Mouse (Mus musculus) CH12.LX (cell line): ENCODE results near the gene Exosc7. TPM values are rescaled to one million over a fixed set of nuclear protein-coding genes. Genes with fewer than 3 reads are reported as not detected.
A peak's percentile ranks its signal among the peaks of the same experiment; 100 is the strongest.

Source experiments
- DNase-seq: peaks from one replicate; pipeline ENCODE4 v3.0.0-alpha.2; 2013; ENCODE audit errors: extremely low read depth
- H3K27ac ChIP-seq: 2 replicates; pipeline ENCODE4 v1.5.1; 2012; ENCODE audit warnings: low read depth, mild to moderate bottlenecking, control low read depth, moderate library complexity; ENCODE audit not compliant: insufficient read depth
- H3K27me3 ChIP-seq: replicated peaks from 2 replicates; pipeline ENCODE3; 2012; ENCODE audit warnings: inconsistent platforms
- H3K36me3 ChIP-seq, 2 experiments: replicated peaks in 1 of 2; 2 replicates each; pipeline versions ENCODE3 to v1.6.1; 2012; ENCODE audit warnings: inconsistent platforms in 1 of 2, low read length in 1 of 2, mild to moderate bottlenecking in 1 of 2, mixed read lengths in 1 of 2, moderate library complexity in 1 of 2; ENCODE audit not compliant: control insufficient read depth in 1 of 2, insufficient read depth in 1 of 2
- H3K4me1 ChIP-seq, 2 experiments: 2 replicates each; pipeline ENCODE4 v1.6.1; 2012; ENCODE audit warnings: inconsistent platforms in 1 of 2, moderate library complexity in 1 of 2; ENCODE audit not compliant: insufficient read depth in 2 of 2, control insufficient read depth in 1 of 2
- H3K4me2 ChIP-seq: 2 replicates; pipeline ENCODE4 v1.6.1; 2012; ENCODE audit warnings: low read depth, mild to moderate bottlenecking, control low read depth; ENCODE audit not compliant: poor library complexity, insufficient read depth, severe bottlenecking
- H3K4me3 ChIP-seq, 3 experiments: fragments of 150-350 bp in 1 of 3; sonication (generic) in 1 of 3; replicated peaks in 1 of 3; 2 replicates each; pipeline versions ENCODE3 to v1.5.1; 2011 to 2012; ENCODE audit warnings: low read depth in 2 of 3, low read length in 2 of 3, mild to moderate bottlenecking in 2 of 3, moderate library complexity in 2 of 3, control low read depth in 1 of 3, improper control_type of control experiment in 1 of 3, inconsistent platforms in 1 of 3, mixed read lengths in 1 of 3; ENCODE audit not compliant: poor library complexity in 1 of 3
- H3K79me2 ChIP-seq: replicated peaks from 2 replicates; pipeline ENCODE4 v1.6.1; 2012; ENCODE audit warnings: mild to moderate bottlenecking, moderate library complexity; ENCODE audit not compliant: control insufficient read depth, poor library complexity, insufficient read depth, severe bottlenecking; ENCODE audit errors: extremely low read depth
- H3K9ac ChIP-seq: 2 replicates; pipeline ENCODE4 v1.6.1; 2012; ENCODE audit warnings: low read depth, mild to moderate bottlenecking, control low read depth, moderate library complexity; ENCODE audit not compliant: insufficient read depth
- H3K9me3 ChIP-seq: replicated peaks from 2 replicates; pipeline ENCODE3; 2012; ENCODE audit warnings: low read length, inconsistent platforms, mixed read lengths
- BHLHE40 ChIP-seq: IDR thresholded peaks from 2 replicates; pipeline ENCODE4 v1.6.1; 2011; ENCODE audit warnings: mild to moderate bottlenecking, low read depth, low read length, improper control_type of control experiment
- CHD1 ChIP-seq: IDR thresholded peaks from 2 replicates; pipeline ENCODE4 v1.6.1; 2012; ENCODE audit warnings: low read depth, low read length, improper control_type of control experiment, inconsistent platforms
- CHD2 ChIP-seq: IDR thresholded peaks from 2 replicates; pipeline ENCODE4 v1.6.1; 2011; ENCODE audit warnings: low read length, improper control_type of control experiment
- CTCF ChIP-seq, 2 experiments: IDR thresholded peaks in 1 of 2; conservative IDR thresholded peaks in 1 of 2; 2 replicates each; pipeline ENCODE4 v1.5.1; 2011 to 2012; ENCODE audit warnings: low read depth in 2 of 2, low read length in 2 of 2, improper control_type of control experiment in 1 of 2, inconsistent platforms in 1 of 2, mild to moderate bottlenecking in 1 of 2, moderate library complexity in 1 of 2
- ELF1 ChIP-seq: IDR thresholded peaks from 2 replicates; pipeline ENCODE4 v1.6.1; 2014; ENCODE audit warnings: low read depth, mild to moderate bottlenecking, inconsistent platforms, low read length, improper control_type of control experiment
- EP300 ChIP-seq: IDR thresholded peaks from 2 replicates; pipeline ENCODE4 v1.6.1; 2011; ENCODE audit warnings: low read length, improper control_type of control experiment
- ETS1 ChIP-seq: conservative IDR thresholded peaks from 2 replicates; pipeline ENCODE4 v1.6.1; 2012; ENCODE audit warnings: low read depth, mild to moderate bottlenecking, inconsistent platforms, low read length, improper control_type of control experiment, moderate library complexity
- GABPA ChIP-seq: IDR thresholded peaks from 2 replicates; pipeline ENCODE4 v1.6.1; 2012; ENCODE audit warnings: low read depth, low read length, improper control_type of control experiment, inconsistent platforms; ENCODE audit not compliant: insufficient replicate concordance
- IRF4 ChIP-seq: IDR thresholded peaks from 2 replicates; pipeline ENCODE4 v1.6.1; 2014; ENCODE audit warnings: low read depth, mild to moderate bottlenecking, inconsistent platforms, low read length, improper control_type of control experiment
- JUND ChIP-seq: conservative IDR thresholded peaks from 2 replicates; pipeline ENCODE4 v1.6.1; 2011; ENCODE audit warnings: low read depth, low read length, improper control_type of control experiment
- MAFK ChIP-seq: IDR thresholded peaks from 2 replicates; pipeline ENCODE4 v1.6.1; 2011; ENCODE audit warnings: low read length, improper control_type of control experiment; ENCODE audit not compliant: insufficient replicate concordance
- MAX ChIP-seq: IDR thresholded peaks from 2 replicates; pipeline ENCODE4 v1.6.1; 2011; ENCODE audit warnings: low read length, improper control_type of control experiment
- MAZ ChIP-seq: IDR thresholded peaks from 2 replicates; pipeline ENCODE4 v1.6.1; 2012; ENCODE audit warnings: low read depth, mild to moderate bottlenecking, inconsistent platforms, low read length, improper control_type of control experiment, moderate library complexity
- MEF2A ChIP-seq: IDR thresholded peaks from 2 replicates; pipeline ENCODE4 v1.6.1; 2014; ENCODE audit warnings: low read depth, mild to moderate bottlenecking, inconsistent platforms, low read length, improper control_type of control experiment, borderline replicate concordance
- MXI1 ChIP-seq: IDR thresholded peaks from 2 replicates; pipeline ENCODE4 v1.6.1; 2011; ENCODE audit warnings: mild to moderate bottlenecking, low read depth, low read length, improper control_type of control experiment
- NELFE ChIP-seq: IDR thresholded peaks from 2 replicates; pipeline ENCODE4 v1.6.1; 2011; ENCODE audit warnings: low read depth, low read length, improper control_type of control experiment
- NRF1 ChIP-seq: IDR thresholded peaks from 2 replicates; pipeline ENCODE4 v1.6.1; 2014; ENCODE audit warnings: low read depth, mild to moderate bottlenecking, inconsistent platforms, low read length, improper control_type of control experiment, moderate library complexity
- POLR2A ChIP-seq: IDR thresholded peaks from 2 replicates; pipeline ENCODE4 v1.6.1; 2011; ENCODE audit warnings: low read depth, mild to moderate bottlenecking, improper control_type of control experiment, low read length
- POLR2AphosphoS2 ChIP-seq: IDR thresholded peaks from 2 replicates; pipeline ENCODE4 v1.6.1; 2011; ENCODE audit warnings: low read depth, low read length, improper control_type of control experiment
- RAD21 ChIP-seq: IDR thresholded peaks from 2 replicates; pipeline ENCODE4 v1.6.1; 2011; ENCODE audit warnings: low read depth, mild to moderate bottlenecking, low read length, improper control_type of control experiment, moderate library complexity
- SIN3A ChIP-seq: IDR thresholded peaks from 2 replicates; pipeline ENCODE4 v1.6.1; 2012; ENCODE audit warnings: low read length, improper control_type of control experiment, inconsistent platforms
- SMC3 ChIP-seq: IDR thresholded peaks from 2 replicates; pipeline ENCODE4 v1.6.1; 2011; ENCODE audit warnings: low read depth, low read length, improper control_type of control experiment
- TBP ChIP-seq: conservative IDR thresholded peaks from 2 replicates; pipeline ENCODE4 v1.6.1; 2011; ENCODE audit warnings: low read depth, low read length, improper control_type of control experiment
- TCF12 ChIP-seq: IDR thresholded peaks from 2 replicates; pipeline ENCODE4 v1.6.1; 2014; ENCODE audit warnings: low read depth, mild to moderate bottlenecking, inconsistent platforms, low read length, improper control_type of control experiment
- UBTF ChIP-seq: IDR thresholded peaks from 2 replicates; pipeline ENCODE4 v1.6.1; 2012; ENCODE audit warnings: low read depth, mild to moderate bottlenecking, inconsistent platforms, low read length, improper control_type of control experiment, moderate library complexity
- USF1 ChIP-seq: IDR thresholded peaks from 2 replicates; pipeline ENCODE4 v1.6.1; 2014; ENCODE audit warnings: low read depth, mild to moderate bottlenecking, inconsistent platforms, low read length, improper control_type of control experiment
- USF2 ChIP-seq: conservative IDR thresholded peaks from 2 replicates; pipeline ENCODE4 v1.6.1; 2011; ENCODE audit warnings: low read depth, low read length, improper control_type of control experiment
- ZC3H11A ChIP-seq: IDR thresholded peaks from 2 replicates; pipeline ENCODE4 v1.6.1; 2012; ENCODE audit warnings: low read depth, mild to moderate bottlenecking, inconsistent platforms, low read length, improper control_type of control experiment
- ZKSCAN1 ChIP-seq: IDR thresholded peaks from 2 replicates; pipeline ENCODE4 v1.6.1; 2012; ENCODE audit warnings: low read depth, inconsistent platforms, low read length, improper control_type of control experiment, borderline replicate concordance
- dilution Hi-C: fragments of 300-500 bp; cut with MboI; formaldehyde crosslinking; loops from 2 replicates; pipeline ENCODE4 v1.14.3; 2020; ENCODE audit warnings: low sequenced_read_pairs; ENCODE audit not compliant: extremely low pct_unique_long_range_greater_than_20kb, extremely low pct_ligation_motif_present
- in situ Hi-C: fragments of 300-500 bp; cut with MboI; formaldehyde crosslinking; loops from 3 replicates; pipeline ENCODE4 v1.14.3; 2019; ENCODE audit warnings: low sequenced_read_pairs, low pct_ligation_motif_present, low pct_unique_long_range_greater_than_20kb, mixed read lengths
- polyA plus RNA-seq: library from polyadenylated mRNA; unstranded; fragments of >175 nt; gene quantifications from 2 replicates; pipeline ENCODE4 v1.2.1, GENCODE M21; 2012; ENCODE audit warnings: low read depth; ENCODE audit not compliant: insufficient read length
- total RNA-seq, 2 experiments: library from RNA; depleted of rRNA; stranded (reverse); fragments of 300-350 nt in 1 of 2; fragments of >200 nt in 1 of 2; gene quantifications; 2 replicates each; pipeline ENCODE4 v1.2.3; 2012 to 2014

Gene Exosc7
- total and polyA plus RNA-seq, 3 experiments: 135 to 143 (median 139) TPM

DNA sequence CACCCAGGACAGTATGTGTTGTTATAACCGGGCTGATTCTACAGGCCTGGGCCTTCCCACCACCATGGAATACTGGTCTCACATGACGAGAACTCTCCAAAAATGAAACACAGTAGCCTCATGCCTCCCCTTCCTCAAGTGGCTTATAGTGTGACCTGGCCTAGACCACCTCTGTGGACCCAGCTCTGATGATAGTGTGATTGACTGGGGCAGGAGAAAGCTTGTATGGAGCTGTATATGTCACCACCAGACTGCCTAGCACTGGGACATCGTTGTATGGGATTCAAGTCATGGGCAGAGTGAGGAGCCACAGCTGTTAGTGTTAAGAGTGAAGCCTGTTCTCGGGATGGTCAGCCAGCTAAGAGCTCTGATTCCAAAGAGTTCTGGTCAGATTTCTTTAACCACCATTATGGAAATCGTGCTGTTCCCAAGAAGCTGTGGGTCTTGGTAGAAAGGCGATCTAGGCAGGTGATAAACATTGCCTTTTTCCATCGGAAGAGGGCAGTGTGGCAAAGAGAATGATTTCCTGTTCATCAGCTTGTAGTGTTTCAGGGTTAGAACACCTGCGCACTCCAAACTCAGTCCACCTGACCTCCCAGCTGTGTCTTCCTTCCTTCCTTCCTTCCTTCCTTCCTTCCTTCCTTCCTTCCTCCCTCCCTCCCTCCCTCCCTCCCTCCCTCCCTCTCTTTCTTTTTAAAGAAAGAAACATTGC is 45.3 kb downstream of the Exosc7 start:
- Histone ChIP-seq H3K9me3 (peaks cover 3% of the 10 kb centered on the region), H3K36me3 (peaks cover 0 to 3% of the 10 kb centered on the region in 2 experiments), H3K4me3 (no peak overlapping the region), H3K4me2 (peak overlapping the region; percentile 73; the same call in 1 of the 2 replicates), H3K79me2 (no peaks in the 10 kb centered on the region), H3K27ac (no peak overlapping the region), H3K9ac (no peak overlapping the region)
- dilution Hi-C loops: no loop called here
- peak; percentile 62 for DNase-seq
- in situ Hi-C loops: loop anchor here (10.0 kb wide), 1 partner anchor 297 kb away; no protein-coding TSS in a partner anchor
- TF ChIP-seq SMC3 (peak; percentile 69), POLR2A (no peak), CHD1 (no peak), RAD21 (peak; percentile 82), NELFE (no peak), USF1 (no peak), USF2 (no peak), TCF12 (0 out of 2 replicates have a peak, but pooled peaks have one; percentile 37), ELF1 (peak; percentile 39; the same call in 1 of the 2 replicates), SIN3A (no peak), NRF1 (peak; percentile 62), JUND (no peak), MEF2A (no peak), MAFK (no peak), EP300 (no peak), ZC3H11A (no peak), MAX (no peak), CTCF (conservative IDR thresholded peaks at IDR 0.05 in 1 of 2, IDR thresholded peaks at IDR 0.05 in 1 of 2; ENCODE audit: low read depth in 2 of 2, low read length in 2 of 2) (peak; percentile 47 to 84; a peak in 3 of 4 replicates), GABPA (no peak), ETS1 (no peak), MXI1 (no peak), ZKSCAN1 (no peak), CHD2 (no peak), POLR2AphosphoS2 (no peak), MAZ (no peak), UBTF (no peak), TBP (no peak), BHLHE40 (no peak), IRF4 (no peak)
- TF ChIP-seq, all 38 proteins: peak for 6
- Histone ChIP-seq H3K4me1 (peaks cover 5 to 8% of the 10 kb centered on the region in 2 experiments; a peak in 3 of 4 replicates), H3K27me3 (no peaks in the 10 kb centered on the region)
